In genomic region chr16:24207056-24207455, GRCm38 (mm10) we compare ENCODE assay signal across 20 mouse cellular contexts.
A peak's percentile ranks its signal among the peaks of the same experiment; 100 is the strongest.
DNase-seq lines count a peak whose midpoint lies in the region; ATAC-seq and TF ChIP-seq lines count a peak whose summit lies in the region.
"Had no signal": no experiment of that assay in that cellular context is flagged by ENCODE, and none has a peak within 500 bp of the region (broad histone marks: within the 10 kb centered on the region; RNA-seq: fewer than 3 reads in every experiment).

No protein-coding gene starts in this region.

- no peak for TF ChIP-seq CTCF in midbrain, postnatal 0 days (IDR thresholded peaks at IDR 0.05)

- no peak overlapping the region for H3K9ac ChIP-seq in heart, embryonic 15.5 days
- no peak overlapping the region for H3K9ac ChIP-seq in heart, embryonic 12.5 days
- H3K9ac ChIP-seq in midbrain, postnatal 0 days (replicated peaks; ENCODE audit: low read length, poor library complexity, severe bottlenecking) = no peak overlapping the region
- H3K9ac ChIP-seq: forebrain, embryonic 13.5 days; hindbrain, embryonic 13.5 days had no signal

- H3K4me3 ChIP-seq in heart, embryonic 15.5 days = no peak overlapping the region
- H3K4me3 ChIP-seq in heart, embryonic 12.5 days = no peak overlapping the region
- H3K4me3 ChIP-seq in midbrain, postnatal 0 days (ENCODE audit: low read depth, low read length) = no peak overlapping the region
- H3K4me3 ChIP-seq: forebrain, embryonic 10.5 days; forebrain, embryonic 13.5 days; hindbrain, embryonic 10.5 days; hindbrain, embryonic 13.5 days had no signal

- H3K9me3 ChIP-seq in heart, embryonic 15.5 days (replicated peaks) = no peaks in the 10 kb centered on the region
- H3K9me3 ChIP-seq in heart, embryonic 12.5 days (replicated peaks) = no peaks in the 10 kb centered on the region
- no peaks in the 10 kb centered on the region for H3K9me3 ChIP-seq in midbrain, postnatal 0 days (ENCODE audit: low read length)
- H3K9me3 ChIP-seq: forebrain, embryonic 10.5 days; forebrain, embryonic 13.5 days; hindbrain, embryonic 10.5 days; hindbrain, embryonic 13.5 days had no signal

- H3K27ac ChIP-seq in heart, embryonic 15.5 days = peak overlapping the region; percentile 40; the same call in 1 of the 2 replicates
- H3K27ac ChIP-seq in heart, embryonic 12.5 days (ENCODE audit: poor library complexity, severe bottlenecking) = no peak overlapping the region
- H3K27ac ChIP-seq in midbrain, postnatal 0 days (ENCODE audit: low read depth, low read length) = no peak overlapping the region
- H3K27ac ChIP-seq: forebrain, embryonic 10.5 days; forebrain, embryonic 13.5 days; hindbrain, embryonic 10.5 days; hindbrain, embryonic 13.5 days had no signal

- H3K4me2 ChIP-seq in heart, embryonic 15.5 days = no peak overlapping the region
- H3K4me2 ChIP-seq in heart, embryonic 12.5 days = no peak overlapping the region
- no peak overlapping the region for H3K4me2 ChIP-seq in midbrain, postnatal 0 days (ENCODE audit: low read depth, low read length, poor library complexity, severe bottlenecking)
- H3K4me2 ChIP-seq: forebrain, embryonic 13.5 days; hindbrain, embryonic 13.5 days had no signal

- WGBS in heart, embryonic 15.5 days = 55% methylated on average over 4 of the region's 4 CpGs
- 52% methylated on average over 4 of the region's 4 CpGs for WGBS in heart, embryonic 12.5 days
- 60% methylated on average over 4 of the region's 4 CpGs for WGBS in midbrain, postnatal 0 days

- no peaks in the 10 kb centered on the region for H3K27me3 ChIP-seq in heart, embryonic 15.5 days
- H3K27me3 ChIP-seq in heart, embryonic 12.5 days (replicated peaks) = no peaks in the 10 kb centered on the region
- H3K27me3 ChIP-seq in splenic B cell, adult 2 months (ENCODE audit: control insufficient read depth, insufficient read depth, low read length, poor library complexity, severe bottlenecking) = no peaks in the 10 kb centered on the region
- no peaks in the 10 kb centered on the region for H3K27me3 ChIP-seq in midbrain, postnatal 0 days (ENCODE audit: insufficient read depth, low read length)
- H3K27me3 ChIP-seq: forebrain, embryonic 13.5 days; hindbrain, embryonic 13.5 days had no signal

- H3K4me1 ChIP-seq in heart, embryonic 15.5 days (replicated peaks) = peaks cover 25% of the 10 kb centered on the region
- peaks cover 17% of the 10 kb centered on the region for H3K4me1 ChIP-seq in heart, embryonic 12.5 days (replicated peaks)
- no peaks in the 10 kb centered on the region for H3K4me1 ChIP-seq in midbrain, postnatal 0 days (ENCODE audit: insufficient read depth, low read length)
- H3K4me1 ChIP-seq: forebrain, embryonic 13.5 days; hindbrain, embryonic 13.5 days had no signal

- no peaks in the 10 kb centered on the region for H3K36me3 ChIP-seq in heart, embryonic 15.5 days
- H3K36me3 ChIP-seq in heart, embryonic 12.5 days = no peaks in the 10 kb centered on the region
- H3K36me3 ChIP-seq in splenic B cell, adult 2 months (ENCODE audit: control insufficient read depth, insufficient read depth, low read length, poor library complexity, severe bottlenecking) = no peaks in the 10 kb centered on the region
- H3K36me3 ChIP-seq in midbrain, postnatal 0 days (ENCODE audit: insufficient read depth, low read length) = no peaks in the 10 kb centered on the region
- H3K36me3 ChIP-seq: forebrain, embryonic 10.5 days; hindbrain, embryonic 10.5 days; hindbrain, embryonic 13.5 days had no signal

- no peak for ATAC-seq in heart, embryonic 15.5 days (replicated peaks; ENCODE audit: insufficient number of reproducible peaks, insufficient read depth, low FRiP score, low read depth)
- no peak for ATAC-seq in heart, embryonic 12.5 days (ENCODE audit: insufficient number of reproducible peaks, low FRiP score)
- peak; percentile 36 for ATAC-seq in activated CD4-positive, CD25-positive, alpha-beta regulatory T cell, adult 4 months
- no peak for ATAC-seq in midbrain, postnatal 0 days (ENCODE audit: low FRiP score)
- ATAC-seq: forebrain, embryonic 13.5 days; forebrain, embryonic 16.5 days; hindbrain, embryonic 16.5 days had no signal

- peak; percentile 79 for DNase-seq in A20 (ENCODE audit: low read depth, low spot score)
- DNase-seq in splenic B cell, adult 2 months (ENCODE audit: low read depth, low spot score) = peak; percentile 50
- DNase-seq in midbrain, postnatal 0 days (ENCODE audit: low spot score) = no peak
- no peak for DNase-seq in retina, postnatal 1 day
- DNase-seq: adrenal gland, postnatal 10 days; adrenal gland, postnatal 36 days; cerebellum, adult 18-20 months; cerebellum, adult 9-10 months; cerebellum, postnatal 14 days; gastrocnemius, postnatal 25 days; heart, postnatal 36 days had no signal

Comparison
In these comparisons a context has a peak if more than half of its experiments do, and no peak if none do; other contexts are left out.
1. DNase-seq: peak in A20 (single experiment) and splenic B cell, adult 2 months (single experiment); none in midbrain, postnatal 0 days (single experiment) and retina, postnatal 1 day (single experiment).